Mouse (Mus musculus) embryonic facial prominence, embryonic 14.5 days (tissue): ENCODE results near the gene Pdzd7. TPM values are rescaled to one million over a fixed set of nuclear protein-coding genes. Genes with fewer than 3 reads are reported as not detected.
A peak's percentile ranks its signal among the peaks of the same experiment; 100 is the strongest.

ENCODE experiments used
- ATAC-seq: fragments of 200-750 bp; cut with Nextera tagmentation; 2 replicates; pipeline ENCODE4 v1.8.0; 2017; ENCODE audit warnings: low read depth, moderate number of reproducible peaks, moderate TSS enrichment
- DNase-seq: peaks from one replicate; pipeline ENCODE4 v3.0.0-alpha.2; 2015; ENCODE audit warnings: low spot score
- H3K27ac ChIP-seq: fragments of 300-500 bp; sonication (generic); replicated peaks from 2 replicates; pipeline ENCODE4 v1.5.1; 2014; ENCODE audit warnings: low read depth, mild to moderate bottlenecking, low read length, moderate library complexity
- H3K27me3 ChIP-seq: fragments of 300-500 bp; sonication (generic); replicated peaks from 2 replicates; pipeline ENCODE4 v1.6.1; 2014; ENCODE audit warnings: low read length; ENCODE audit not compliant: control insufficient read depth, insufficient read depth
- H3K36me3 ChIP-seq: fragments of 300-500 bp; sonication (generic); 2 replicates; pipeline ENCODE4 v1.6.1; 2014; ENCODE audit warnings: low read length, mixed read lengths; ENCODE audit not compliant: control insufficient read depth, insufficient read depth
- H3K4me1 ChIP-seq: fragments of 300-500 bp; sonication (generic); 2 replicates; pipeline ENCODE4 v1.6.1; 2014; ENCODE audit warnings: antibody characterized with exemption, low read length; ENCODE audit not compliant: control insufficient read depth, insufficient read depth
- H3K4me2 ChIP-seq: fragments of 300-500 bp; sonication (generic); 2 replicates; pipeline ENCODE4 v1.6.1; 2014; ENCODE audit warnings: low read depth, mild to moderate bottlenecking, low read length, moderate library complexity, mixed read lengths
- H3K4me3 ChIP-seq: fragments of 300-500 bp; sonication (generic); 2 replicates; pipeline ENCODE4 v1.5.1; 2014; ENCODE audit warnings: low read depth, mild to moderate bottlenecking, low read length
- H3K9ac ChIP-seq: fragments of 300-500 bp; sonication (generic); 2 replicates; pipeline ENCODE4 v1.6.1; 2014; ENCODE audit warnings: low read depth, mild to moderate bottlenecking, low read length, moderate library complexity, mixed read lengths
- H3K9me3 ChIP-seq: fragments of 300-500 bp; sonication (generic); 2 replicates; pipeline ENCODE4 v1.6.1; 2016; ENCODE audit warnings: low read length; ENCODE audit not compliant: control insufficient read depth
- WGBS: fragments of 180-500 bp; shearing (Covaris S2); extraction: QIAGEN DNeasy Blood & Tissue Kit; methylation state at CpG from one replicate; pipeline ENCODE4 v1.1.7; 2014; 5-methylcytosine and 5-hydroxymethylcytosine counted together
- polyA plus RNA-seq: library from polyadenylated mRNA; unstranded; fragments of >200 nt; fragmentation: Nextera tagmentation; extraction: Ambion mirVana; gene quantifications from 2 replicates; pipeline ENCODE4 v1.2.1, GENCODE M21; 2014

Pdzd7 gene
- polyA plus RNA-seq, 1 experiment from 2014 or later, result 0.32 TPM

DNA sequence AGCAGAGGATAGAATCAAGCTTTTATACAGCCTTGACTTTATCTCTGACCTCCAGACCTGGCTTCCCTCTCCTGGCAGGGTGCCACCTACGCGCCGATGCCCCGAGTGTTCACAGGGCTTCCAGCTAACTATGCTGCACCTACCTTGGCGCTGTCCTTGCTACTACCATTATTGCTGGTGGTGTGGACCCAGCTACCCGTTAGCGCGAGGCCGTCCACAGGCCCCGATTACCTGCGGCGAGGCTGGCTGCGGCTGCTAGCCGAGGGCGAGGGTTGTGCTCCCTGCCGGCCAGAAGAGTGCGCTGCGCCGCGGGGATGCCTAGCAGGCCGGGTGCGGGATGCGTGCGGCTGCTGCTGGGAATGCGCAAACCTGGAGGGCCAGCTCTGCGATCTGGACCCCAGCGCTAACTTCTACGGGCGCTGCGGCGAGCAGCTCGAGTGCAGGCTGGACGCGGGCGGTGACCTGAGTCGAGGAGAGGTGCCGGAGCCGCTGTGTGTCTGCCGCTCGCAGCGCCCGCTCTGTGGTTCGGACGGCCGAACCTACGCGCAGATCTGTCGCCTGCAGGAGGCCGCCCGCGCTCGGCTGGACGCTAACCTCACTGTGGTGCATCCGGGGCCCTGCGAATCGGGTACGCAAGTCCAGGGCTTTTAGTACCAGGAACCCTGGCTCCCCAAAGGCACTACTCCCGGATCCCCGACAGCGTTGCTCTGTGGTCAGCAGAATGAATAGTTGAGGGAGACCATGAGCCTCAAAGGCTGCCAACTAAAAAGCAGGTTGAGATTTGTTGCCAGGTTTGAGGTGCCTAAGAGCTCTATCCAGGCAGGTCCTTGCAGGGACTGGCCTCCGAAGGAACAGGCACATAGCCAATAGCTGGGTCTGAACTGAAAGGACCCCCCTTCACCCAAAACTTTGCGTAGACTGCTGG lies 31.3 kb upstream of the Pdzd7 start:
- Histone ChIP-seq H3K4me2 (peak overlapping the region; percentile 99), H3K36me3 (no peaks in the 10 kb centered on the region), H3K27me3 (peaks cover 53% of the 10 kb centered on the region), H3K27ac (peak overlapping the region; percentile 2; the same call in 1 of the 2 replicates), H3K9me3 (no peaks in the 10 kb centered on the region), H3K4me1 (peaks cover 39% of the 10 kb centered on the region), H3K4me3 (peak overlapping the region; percentile 51), H3K9ac (peak overlapping the region; percentile 55)
- WGBS, result under 1% methylated on average over 51 of the region's 62 CpGs
- ATAC-seq (no peak), DNase-seq (peak; percentile 60)

DNA sequence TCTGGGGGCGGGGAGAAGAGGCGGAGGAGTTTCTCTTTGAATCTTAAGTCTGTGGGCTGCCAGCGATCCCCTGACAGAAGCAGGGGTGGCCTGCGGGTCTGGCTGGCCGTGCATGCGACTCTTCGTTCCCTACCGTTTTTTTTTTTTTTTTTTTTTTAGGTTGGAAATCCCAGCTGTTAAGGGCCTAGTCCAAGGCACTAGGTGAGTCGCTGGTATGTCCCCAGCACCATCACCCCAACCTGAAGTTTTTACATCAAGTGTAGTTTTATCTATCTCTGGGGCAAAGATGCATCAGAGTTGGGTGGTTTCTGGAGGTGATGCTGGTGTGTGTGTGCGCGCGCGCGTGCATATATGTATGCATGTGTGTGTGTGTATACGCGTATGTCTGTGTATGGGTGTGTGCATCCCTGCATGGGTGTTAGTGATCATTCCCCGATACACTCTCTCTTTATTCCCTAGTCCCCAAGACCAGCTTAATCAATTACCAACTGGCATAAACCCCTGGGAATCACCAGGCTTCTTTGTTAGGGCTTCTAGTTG lies 30.6 kb upstream of the Pdzd7 start:
- ATAC-seq (no peak), DNase-seq (no peak)
- Histone ChIP-seq H3K4me3 (peak overlapping the region; percentile 51), H3K9ac (peak overlapping the region; percentile 75), H3K4me2 (peak overlapping the region; percentile 99), H3K4me1 (peaks cover 39% of the 10 kb centered on the region), H3K36me3 (no peaks in the 10 kb centered on the region), H3K27ac (peak overlapping the region; percentile 93), H3K27me3 (peaks cover 52% of the 10 kb centered on the region), H3K9me3 (no peaks in the 10 kb centered on the region)
- 19% methylated on average over 16 of the region's 17 CpGs for WGBS

DNA sequence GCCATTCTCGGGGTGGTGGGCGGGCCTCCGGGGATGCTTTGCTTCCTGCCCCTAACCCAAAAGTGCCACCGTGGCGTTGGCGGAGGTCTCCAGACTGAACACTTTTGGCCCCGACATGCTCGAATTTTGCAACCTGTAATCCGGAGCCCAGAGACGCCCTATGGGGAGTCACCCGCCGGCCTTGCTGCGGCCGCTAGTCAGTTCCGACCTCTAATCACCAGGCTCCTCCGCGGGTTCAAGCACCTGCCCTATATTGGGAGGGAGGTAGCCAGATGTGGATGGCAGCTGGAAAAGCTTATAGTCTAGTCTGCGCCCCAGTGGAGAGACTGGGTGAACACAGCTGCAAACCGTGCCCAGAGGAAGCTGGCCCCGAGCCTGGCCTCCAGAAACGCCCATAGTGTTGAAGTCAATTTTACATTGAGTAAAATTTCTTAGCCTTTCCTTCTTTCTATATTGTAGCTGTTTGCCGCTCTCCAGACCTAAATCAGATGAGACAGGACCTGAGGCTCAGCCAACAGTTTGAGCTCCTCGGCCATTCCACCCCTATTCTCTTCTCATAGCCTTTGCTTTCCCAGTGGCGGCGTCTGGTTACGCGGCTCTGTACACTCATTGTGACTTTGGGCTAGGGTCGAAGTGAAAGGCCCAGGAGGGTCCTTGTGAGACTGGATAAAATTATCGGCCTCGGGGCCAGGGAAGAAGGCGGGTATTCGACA lies 30.0 kb upstream of the Pdzd7 start:
- DNase-seq (peak; percentile 45), ATAC-seq (peak; percentile 48)
- peak overlapping the region; percentile 93 for H3K27ac ChIP-seq
- H3K4me2 ChIP-seq, result peak overlapping the region; percentile 99
- under 1% methylated on average over 30 of the region's 32 CpGs for WGBS
- peak overlapping the region; percentile 75 for H3K9ac ChIP-seq
- H3K27me3 ChIP-seq, result peaks cover 49% of the 10 kb centered on the region
- H3K4me3 ChIP-seq, result peak overlapping the region; percentile 51
- H3K36me3 ChIP-seq, result no peaks in the 10 kb centered on the region
- H3K9me3 ChIP-seq, result no peaks in the 10 kb centered on the region
- H3K4me1 ChIP-seq, result peaks cover 35% of the 10 kb centered on the region

DNA sequence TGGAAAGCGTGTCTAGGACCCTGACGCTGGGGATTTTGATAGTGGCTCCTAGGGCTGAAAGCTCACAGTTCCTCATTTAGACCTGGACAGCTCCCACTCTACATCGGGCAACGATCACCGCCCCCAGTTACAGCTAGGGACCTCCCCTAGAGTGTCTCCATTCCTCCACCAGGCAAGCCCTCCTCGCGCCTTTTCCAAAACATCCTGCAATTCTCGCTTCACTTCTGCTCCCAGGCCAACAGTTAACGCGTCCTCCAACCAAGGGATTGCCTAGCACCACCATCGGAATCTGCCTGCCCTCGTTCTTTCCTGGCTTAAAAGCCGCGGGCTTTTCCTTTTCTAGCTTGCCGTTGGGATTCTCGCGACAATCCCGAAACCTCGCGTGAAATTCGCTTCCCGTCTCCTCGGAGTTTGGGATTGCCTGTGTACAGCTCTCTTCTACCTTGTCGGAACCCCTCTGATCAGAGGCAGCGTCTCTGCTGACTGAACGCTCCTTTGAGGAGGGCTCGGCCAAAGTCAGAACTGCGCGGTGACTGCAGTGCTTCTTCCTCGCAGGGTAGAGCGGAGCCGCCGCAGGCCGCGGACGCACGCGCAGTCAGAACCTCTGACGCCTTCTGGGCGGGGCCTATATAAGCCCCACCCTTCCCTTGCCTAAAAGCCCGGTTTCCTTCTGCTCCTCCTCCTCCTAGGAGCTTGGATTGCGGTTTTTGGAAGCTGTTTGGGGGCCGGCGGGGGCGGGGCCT lies 29.2 kb upstream of the Pdzd7 start, which contains the start of gene Kazald1:
Gene Kazald1 (plus strand): TSS at position 662 of the 743 bp plus-strand sequence.
- H3K4me1 ChIP-seq, result peaks cover 29% of the 10 kb centered on the region
- under 1% methylated on average over 42 of the region's 45 CpGs for WGBS
- DNase-seq, result peak; percentile 98

DNA sequence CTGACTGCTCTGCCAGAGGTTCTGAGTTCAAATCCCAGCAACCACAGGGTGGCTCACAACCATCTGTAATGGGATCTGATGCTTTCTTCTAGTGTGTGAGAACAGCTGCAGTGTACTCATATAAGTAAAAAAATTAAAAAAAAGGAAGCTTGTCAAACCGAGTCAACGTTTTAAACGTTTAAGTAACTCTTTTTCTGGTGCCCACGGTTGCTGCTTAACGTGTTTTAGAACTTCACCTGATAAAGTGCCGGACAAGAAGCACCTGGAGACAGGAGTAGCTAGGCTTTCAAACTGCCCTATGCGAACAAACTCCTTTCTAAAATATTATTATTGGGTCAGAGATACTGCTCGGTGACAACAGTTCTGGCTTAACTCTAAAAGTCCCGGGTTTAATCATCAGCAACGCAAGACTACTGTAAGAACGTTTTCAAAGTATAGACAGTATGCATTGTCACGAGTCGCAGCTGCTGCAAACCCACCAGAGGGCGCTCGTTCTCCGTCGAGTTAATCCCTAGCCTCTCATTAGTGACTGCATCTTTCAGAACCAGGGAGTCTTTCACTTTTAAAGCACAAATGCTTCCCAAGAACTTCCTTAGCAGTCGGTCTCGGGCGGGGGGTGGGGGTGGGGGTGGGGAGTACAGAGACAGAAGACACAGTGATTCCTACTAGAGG lies 28.5 kb upstream of the Pdzd7 start:
- peak; percentile 53; the same call in 1 of the 2 replicates for ATAC-seq
- H3K4me1 ChIP-seq, result peaks cover 29% of the 10 kb centered on the region
- peak overlapping the region; percentile 93 for H3K27ac ChIP-seq
- H3K9me3 ChIP-seq, result no peaks in the 10 kb centered on the region
- peaks cover 38% of the 10 kb centered on the region for H3K27me3 ChIP-seq
- H3K4me3 ChIP-seq, result peak overlapping the region; percentile 51
- peak; percentile 94 for DNase-seq
- WGBS, result 11% methylated on average over 20 of the region's 20 CpGs
- peak overlapping the region; percentile 99 for H3K4me2 ChIP-seq
- H3K36me3 ChIP-seq, result no peaks in the 10 kb centered on the region
- peak overlapping the region; percentile 75 for H3K9ac ChIP-seq

More for the DNA sequence above, 29.2 kb upstream of the Pdzd7 start, which contains the start of gene Kazald1:
- H3K4me2 ChIP-seq, result peak within 1 kb of the TSS; percentile 99
- H3K9ac ChIP-seq, result peak within 1 kb of the TSS; percentile 75
- H3K4me3 ChIP-seq, result peak within 1 kb of the TSS; percentile 51
- ATAC-seq, result peak; percentile 82
- H3K36me3 ChIP-seq, result no peaks in the 10 kb centered on the region
- H3K27ac ChIP-seq, result peak within 1 kb of the TSS; percentile 93
- H3K27me3 ChIP-seq, result peaks cover 43% of the 10 kb centered on the region
- no peaks in the 10 kb centered on the region for H3K9me3 ChIP-seq

DNA sequence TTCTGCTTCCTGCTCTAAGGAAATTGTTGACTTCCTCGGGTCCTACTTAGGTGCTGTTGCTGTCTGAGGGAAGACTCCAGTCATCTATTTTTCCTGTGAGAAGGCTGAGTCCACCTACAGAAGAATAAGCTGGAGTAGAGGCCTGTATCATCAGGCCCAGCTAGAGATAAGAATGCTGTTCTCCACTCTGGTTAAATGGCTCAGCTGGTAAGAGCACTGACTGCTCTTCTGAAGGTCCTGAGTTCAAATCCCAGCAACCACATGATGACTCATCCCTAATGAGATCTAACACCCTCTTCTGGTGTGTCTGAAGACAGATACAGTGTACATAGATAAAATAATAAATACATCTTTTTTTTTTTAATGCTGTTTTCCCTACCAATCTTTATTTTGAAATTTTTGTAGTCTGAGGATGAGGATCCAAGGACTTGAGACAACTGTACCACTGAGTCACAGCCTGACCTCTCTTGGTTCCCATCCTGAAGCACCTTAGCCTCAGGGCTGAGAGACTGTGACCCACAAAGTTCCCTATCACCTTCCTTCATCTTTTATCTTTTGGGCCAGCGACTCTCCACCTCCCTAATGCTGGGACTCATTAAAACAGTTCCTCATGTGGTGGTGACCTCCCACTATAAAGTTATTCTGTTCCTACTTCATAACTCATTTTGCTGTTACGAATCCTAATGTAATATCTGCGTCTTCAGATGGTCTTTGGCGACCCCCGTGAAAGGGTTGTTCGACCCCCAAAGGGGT lies 22.4 kb upstream of the Pdzd7 start:
- no peaks in the 10 kb centered on the region for H3K4me1 ChIP-seq
- H3K27me3 ChIP-seq, result peaks cover 57% of the 10 kb centered on the region
- 76% methylated on average over 7 of the region's 7 CpGs for WGBS
- H3K36me3 ChIP-seq, result no peaks in the 10 kb centered on the region
- no peak overlapping the region for H3K4me3 ChIP-seq
- H3K4me2 ChIP-seq, result no peak overlapping the region
- DNase-seq (no peak), ATAC-seq (no peak)
- H3K9me3 ChIP-seq, result no peaks in the 10 kb centered on the region
- H3K9ac ChIP-seq, result no peak overlapping the region
- H3K27ac ChIP-seq, result no peak overlapping the region

DNA sequence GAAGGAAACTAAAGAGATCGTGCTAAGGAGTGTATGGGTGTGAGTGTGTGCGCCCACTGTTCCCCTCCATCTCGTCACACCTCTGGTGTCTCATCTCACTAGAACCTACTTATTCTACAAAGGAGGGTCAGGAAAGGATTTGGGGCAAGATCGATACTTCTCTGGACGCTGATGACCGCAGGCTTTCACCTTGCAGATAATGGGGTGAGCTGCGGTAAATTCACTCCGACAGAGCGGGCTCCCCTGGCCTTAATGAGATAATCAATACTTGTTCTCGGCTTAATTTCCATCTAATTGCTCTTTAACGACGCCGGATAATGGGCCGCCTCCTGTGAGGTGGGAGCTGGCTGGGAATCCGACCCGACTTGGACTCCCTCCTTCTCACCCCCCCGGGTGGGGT lies 21.7 kb upstream of the Pdzd7 start:
- Histone ChIP-seq H3K9me3 (no peaks in the 10 kb centered on the region), H3K9ac (no peak overlapping the region), H3K36me3 (no peaks in the 10 kb centered on the region), H3K4me1 (no peaks in the 10 kb centered on the region), H3K4me3 (no peak overlapping the region), H3K4me2 (no peak overlapping the region), H3K27me3 (peaks cover 57% of the 10 kb centered on the region), H3K27ac (no peak overlapping the region)
- ATAC-seq (no peak), DNase-seq (no peak)
- WGBS, result 18% methylated on average over 17 of the region's 17 CpGs
